Mouse (Mus musculus) lung, adult 10 weeks (tissue): ENCODE data around the gene Usp4. TPM values are rescaled to one million over a fixed set of nuclear protein-coding genes. Genes with fewer than 3 reads are reported as not detected.

Experiments used
- polyA plus RNA-seq: library from polyadenylated mRNA; stranded (reverse); fragments of 350-450 nt; fragmentation: Illumina TruSeq; extraction: RNeasy Lipid Tissue Mini Kit (QIAGEN cat#74804); gene quantifications from one replicate; pipeline ENCODE4 v1.2.3, GENCODE M21; 2014; ENCODE audit warnings: low read depth, low replicate concordance; ENCODE audit not compliant: insufficient read depth

Usp4 gene
- polyA plus RNA-seq, result 62.5 TPM

DNA sequence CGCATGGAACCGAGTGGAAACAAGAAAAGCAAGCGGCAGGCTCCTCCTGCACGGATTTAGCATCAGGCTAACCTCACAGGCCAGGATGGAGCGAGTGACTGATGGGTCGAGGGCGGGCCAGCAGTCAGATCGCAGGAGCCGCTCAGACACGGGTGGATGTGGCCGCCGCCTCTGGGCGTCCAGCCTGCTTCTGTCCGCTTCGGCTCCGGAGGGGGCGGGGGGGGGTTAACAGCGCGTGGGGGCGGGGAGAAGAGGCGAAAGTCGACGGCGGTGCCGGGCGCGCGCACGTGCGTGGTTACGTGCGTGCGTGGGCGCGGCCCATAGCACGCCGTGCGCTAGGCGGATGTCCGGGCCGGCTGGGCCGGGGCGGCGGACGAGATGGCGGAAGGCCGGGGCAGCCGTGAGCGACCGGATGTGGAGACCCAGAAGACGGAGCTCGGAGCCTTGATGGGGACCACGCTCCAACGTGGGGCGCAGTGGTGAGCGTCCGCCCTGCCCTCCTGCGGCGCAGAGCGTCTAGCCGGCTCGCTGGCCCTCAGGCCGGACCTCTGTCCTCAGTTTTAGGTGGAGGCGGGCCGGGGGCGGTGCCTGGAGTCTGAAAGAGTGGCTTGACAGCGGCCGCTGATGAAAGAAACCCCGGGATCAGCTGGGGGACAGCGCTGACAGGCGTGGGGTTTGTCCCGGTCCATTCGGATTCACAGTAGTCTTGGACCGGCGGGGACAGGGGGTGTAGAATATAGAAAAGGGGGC is at the start of gene Usp4:
Usp4 (plus strand) TSS at position 314 of the 750 bp plus-strand sequence.

DNA sequence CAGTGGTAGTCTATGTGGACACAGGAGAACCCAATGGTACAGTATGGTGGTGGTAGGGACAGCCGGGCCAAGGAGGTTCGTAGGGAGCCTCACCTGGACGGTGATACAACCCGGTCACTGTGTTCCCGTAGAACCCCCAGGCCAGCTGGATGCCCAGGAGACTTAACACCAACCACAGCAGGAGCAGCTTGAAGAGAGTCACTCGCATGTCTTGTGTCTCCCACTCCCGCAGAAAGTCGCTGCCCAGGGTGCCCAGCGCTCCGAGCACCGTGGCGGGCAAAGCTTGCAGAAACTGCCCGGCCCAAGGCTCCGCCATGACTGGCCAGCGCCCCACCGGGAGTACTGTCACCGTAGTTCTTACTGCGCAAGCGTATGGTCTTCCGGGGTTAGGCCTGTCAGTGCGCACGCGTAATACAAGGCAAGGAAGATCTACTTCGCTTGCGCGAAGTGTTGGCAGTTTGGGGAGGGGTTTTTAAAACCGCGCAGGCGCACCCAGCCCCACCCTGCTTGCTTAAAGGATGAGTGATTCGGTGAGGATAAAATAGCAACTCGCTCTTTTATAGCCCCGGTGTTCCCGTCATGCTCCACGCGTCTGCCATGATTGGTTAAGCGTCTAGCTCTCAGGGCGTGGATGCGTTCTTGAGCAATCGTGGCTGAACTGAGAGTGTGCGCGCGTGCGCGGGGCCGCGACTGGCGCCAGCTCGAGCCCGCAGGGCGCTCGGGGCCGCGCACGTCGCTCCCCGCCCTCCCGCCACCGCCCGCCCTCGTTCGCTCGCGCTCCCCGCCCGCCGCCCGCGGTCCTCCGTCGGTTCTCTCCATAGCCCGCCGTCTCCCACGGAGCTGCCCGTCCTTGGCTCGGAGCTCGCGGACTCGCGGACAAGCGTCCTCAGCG is 41.8 kb upstream of the Usp4 start, which contains the start of the genes Rhoa and Tcta:
Rhoa (plus strand) TSS at position 501 of the 892 bp plus-strand sequence.
Tcta (minus strand) TSS at position 532 of the 892 bp plus-strand sequence.

DNA sequence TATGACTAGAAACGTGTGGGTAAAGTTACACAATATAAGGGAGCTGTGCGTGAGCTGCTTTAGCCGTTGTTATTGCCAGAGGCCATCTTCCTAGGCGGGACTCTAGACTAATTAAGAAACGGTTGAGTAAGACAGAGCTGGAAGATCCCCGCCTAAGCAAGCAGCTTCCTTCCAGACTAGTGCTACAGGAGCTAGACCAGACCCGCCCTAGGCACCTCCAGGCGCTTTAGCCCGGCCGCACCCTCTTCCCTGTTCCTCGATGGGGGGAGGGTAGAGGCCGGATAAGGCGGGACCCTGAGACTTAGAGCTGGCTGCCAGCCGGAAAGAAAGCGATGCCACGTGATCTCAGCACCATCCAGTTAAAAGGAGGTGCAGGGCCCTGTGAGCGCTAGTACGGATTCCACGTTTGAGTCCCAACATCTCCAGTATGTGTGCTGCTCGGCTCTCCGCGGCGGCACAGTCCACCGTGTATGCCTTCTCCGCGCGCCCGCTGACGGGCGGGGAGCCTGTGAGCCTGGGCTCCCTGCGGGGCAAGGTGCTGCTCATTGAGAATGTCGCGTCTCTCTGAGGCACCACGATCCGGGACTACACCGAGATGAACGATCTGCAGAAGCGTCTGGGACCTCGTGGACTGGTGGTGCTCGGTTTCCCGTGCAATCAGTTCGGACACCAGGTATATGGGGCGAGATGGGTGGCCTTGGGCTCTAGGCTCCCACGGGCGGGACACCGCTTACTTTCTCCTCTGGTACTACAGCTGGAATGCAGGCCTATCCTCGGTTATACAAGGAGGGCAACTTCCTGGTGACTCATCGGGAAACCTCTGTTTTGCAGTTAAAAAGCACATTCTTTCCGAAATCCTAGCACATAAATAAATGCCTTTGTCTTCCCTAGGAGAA is 8.5 kb upstream of the Usp4 start, which contains the start of gene Gpx1:
Gpx1 (plus strand) TSS at position 18 of the 896 bp plus-strand sequence.

DNA sequence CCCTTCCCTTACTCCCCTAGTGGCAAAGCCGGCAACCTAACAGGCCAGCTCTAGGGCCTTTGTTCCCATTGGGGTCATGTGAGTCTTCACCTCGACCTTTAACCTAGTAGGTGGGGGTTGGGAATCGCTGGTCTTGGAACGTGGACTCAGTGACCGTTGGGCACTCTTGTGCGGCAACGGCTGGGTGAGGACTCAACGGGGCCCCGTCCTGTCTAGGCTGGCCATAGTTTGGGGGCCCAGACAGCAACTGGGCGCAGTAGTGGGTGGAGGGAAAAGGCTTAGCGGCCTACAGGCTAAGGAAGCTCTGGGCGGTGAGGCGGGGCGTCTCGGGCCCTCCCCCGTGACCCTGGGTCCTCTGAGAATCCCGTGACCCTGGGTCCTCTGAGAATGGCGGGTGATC is 45.0 kb downstream of the Usp4 start, which contains the start of gene 1700102P08Rik:
1700102P08Rik (plus strand) TSS at position 130 of the 400 bp plus-strand sequence.

DNA sequence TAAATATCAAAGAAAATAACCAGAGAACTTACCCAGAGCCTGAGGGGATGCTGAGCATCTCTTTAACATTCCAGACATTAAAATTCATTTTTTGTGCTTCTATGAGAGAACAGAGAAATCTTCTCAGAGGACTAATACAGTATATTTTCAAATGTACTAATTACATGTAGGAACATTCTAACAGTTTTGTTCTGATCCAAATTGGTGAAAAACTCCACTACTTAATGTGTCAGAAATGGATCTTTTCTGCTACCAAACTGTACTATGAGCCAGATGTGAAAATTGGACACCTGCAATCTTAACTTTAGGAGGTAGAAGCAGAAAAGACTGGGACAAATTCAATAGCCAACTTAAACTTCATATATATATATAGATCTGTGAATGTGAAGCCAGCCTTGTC is 80.7 kb downstream of the Usp4 start, which contains the start of gene Ccdc36:
Ccdc36 (minus strand) TSS at position 101 of the 400 bp plus-strand sequence.

DNA sequence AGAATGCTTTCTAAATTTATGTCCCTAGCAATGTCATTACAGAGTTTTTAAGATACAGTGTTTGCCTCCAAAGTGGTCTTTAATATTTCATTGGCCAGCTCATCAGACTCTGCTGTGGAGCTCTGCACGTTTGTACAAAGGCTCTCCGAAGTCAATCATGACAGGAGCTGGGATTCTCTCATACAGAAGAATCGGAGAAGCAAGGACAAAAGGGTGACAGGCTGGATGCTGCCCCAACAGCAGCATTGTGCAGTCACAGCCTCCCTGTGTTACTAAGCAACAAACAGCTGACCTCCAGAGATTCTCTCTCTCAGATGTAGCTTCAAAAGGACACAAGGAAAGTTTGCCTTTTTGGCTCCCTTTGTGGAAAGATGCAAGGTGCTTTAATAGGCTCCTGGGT is 88.5 kb downstream of the Usp4 start, which contains the start of gene BC048562:
BC048562 (plus strand) TSS at position 301 of the 400 bp plus-strand sequence.

Other genes starting within 250 kb of the Usp4 start
- 0.09 TPM for gene Bsn, start 157.5 kb upstream of the Usp4 start, polyA plus RNA-seq
- 48.3 TPM for gene Dag1, start 83.9 kb upstream of the Usp4 start, polyA plus RNA-seq
- gene Nicn1, start 57.4 kb upstream of the Usp4 start, polyA plus RNA-seq, result 14.1 TPM
- gene Amt, start 51.0 kb upstream of the Usp4 start, polyA plus RNA-seq, result 5.4 TPM
- gene Rhoa, start 41.7 kb upstream of the Usp4 start, polyA plus RNA-seq, result 388 TPM
- 63.8 TPM for gene Tcta, start 41.7 kb upstream of the Usp4 start, polyA plus RNA-seq
- 781 TPM for gene Gpx1, start 8.9 kb upstream of the Usp4 start, polyA plus RNA-seq
- 0.82 TPM for gene 1700102P08Rik, start 45.0 kb downstream of the Usp4 start, polyA plus RNA-seq
- not detected for gene Ccdc36, start 80.6 kb downstream of the Usp4 start, polyA plus RNA-seq
- gene BC048562, start 88.6 kb downstream of the Usp4 start, polyA plus RNA-seq, result not detected
- 16.2 TPM for gene Ccdc71, start 112.7 kb downstream of the Usp4 start, polyA plus RNA-seq
- gene Klhdc8b, start 113.7 kb downstream of the Usp4 start, polyA plus RNA-seq, result 27.7 TPM
- 37.0 TPM for gene Lamb2, start 131.9 kb downstream of the Usp4 start, polyA plus RNA-seq
- gene Usp19, start 142.7 kb downstream of the Usp4 start, polyA plus RNA-seq, result 38.6 TPM
- gene Qars, start 159.9 kb downstream of the Usp4 start, polyA plus RNA-seq, result 46.7 TPM
- 27.9 TPM for gene Qrich1, start 169.0 kb downstream of the Usp4 start, polyA plus RNA-seq
- 53.0 TPM for gene Impdh2, start 212.4 kb downstream of the Usp4 start, polyA plus RNA-seq
- 37.0 TPM for gene Ndufaf3, start 219.6 kb downstream of the Usp4 start, polyA plus RNA-seq
- gene Dalrd3, start 222.0 kb downstream of the Usp4 start, polyA plus RNA-seq, result 52.3 TPM
- gene Wdr6, start 230.9 kb downstream of the Usp4 start, polyA plus RNA-seq, result 23.5 TPM
- 7.7 TPM for gene P4htm, start 249.8 kb downstream of the Usp4 start, polyA plus RNA-seq